Mouse (Mus musculus): Measurements from ENCODE around the gene Dld.

DNA sequence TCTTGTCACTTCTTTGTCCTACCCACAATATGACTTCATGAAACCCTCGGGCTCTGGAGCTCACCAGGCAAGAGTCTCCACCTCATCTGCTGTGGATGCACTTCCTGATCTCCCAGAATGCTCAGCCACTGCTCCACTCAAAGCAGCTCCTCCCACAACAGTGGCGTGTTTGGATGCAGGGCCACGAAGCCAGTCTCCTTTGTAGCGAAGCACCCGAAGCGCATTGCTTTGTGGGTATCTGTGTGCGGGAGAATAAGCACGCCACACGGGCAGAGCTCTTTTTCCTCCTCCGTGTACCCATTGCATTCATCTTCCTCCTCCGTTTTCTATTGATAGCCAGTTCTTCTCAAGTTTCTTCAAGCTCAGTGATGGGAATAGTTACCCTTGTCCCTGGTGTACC, 26.0 kb upstream of the Dld start:
- TF ChIP-seq ZMIZ1 (IDR thresholded peaks at IDR 0.05; ENCODE audit: low read depth, low read length) (no peak), ZNF384 (IDR thresholded peaks at IDR 0.05; ENCODE audit: low read depth, low read length) (no peak), CTCF (IDR thresholded peaks at IDR 0.05 in 2 of 3, conservative IDR thresholded peaks at IDR 0.05 in 1 of 3; ENCODE audit: control insufficient read depth in 1 of 3, insufficient read depth in 1 of 3, low read depth in 2 of 3, low read length in 3 of 3, poor library complexity in 1 of 3, severe bottlenecking in 1 of 3) (no peak), MYC (IDR thresholded peaks at IDR 0.05; ENCODE audit: low read depth, low read length) (no peak)
